8 mouse cellular contexts compared by ENCODE assay signal in the genomic region with DNA sequence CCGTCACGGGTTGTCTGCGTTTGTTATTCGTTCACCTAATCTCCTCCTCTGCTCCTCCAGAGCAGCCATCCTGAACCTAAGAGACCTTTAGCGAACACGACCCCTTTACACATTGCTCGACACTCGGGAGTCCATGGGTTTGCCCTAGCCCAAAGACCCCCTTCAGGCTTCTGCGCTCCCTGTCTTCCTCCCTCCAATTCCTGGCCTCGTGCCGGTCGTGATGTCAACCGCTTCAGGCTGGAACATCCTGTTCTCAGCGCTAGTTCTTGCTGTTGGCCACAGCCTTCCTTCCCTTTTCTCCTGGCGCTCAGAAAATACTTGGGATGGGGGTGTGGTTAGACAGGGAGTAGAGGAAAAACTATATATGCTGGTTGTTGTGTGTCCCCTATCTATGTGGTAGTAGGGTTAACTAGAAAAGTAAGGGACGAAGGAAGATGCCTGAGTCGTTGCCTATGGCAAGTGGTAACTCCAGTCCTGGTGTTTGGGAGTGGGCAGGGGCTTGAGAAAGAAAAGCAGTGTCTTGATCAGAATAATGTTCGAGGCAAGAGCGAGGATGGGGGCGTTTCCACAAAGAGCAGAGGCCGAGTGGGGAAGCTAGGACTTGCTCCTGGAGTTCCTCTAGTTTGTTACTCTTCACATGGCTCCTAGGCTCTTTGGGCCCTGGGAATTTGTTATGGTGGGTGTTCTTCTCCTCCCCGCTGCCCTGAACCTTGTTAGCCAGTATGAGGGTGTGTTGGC. TPM values are rescaled to one million over a fixed set of nuclear protein-coding genes. Genes with fewer than 3 reads are reported as not detected.
DNase-seq lines count a peak whose midpoint lies in the region; ATAC-seq and TF ChIP-seq lines count a peak whose summit lies in the region.

No protein-coding gene starts in this region.

- peak overlapping the region; percentile 81 for H3K4me2 ChIP-seq in embryonic facial prominence, embryonic 12.5 days (replicated peaks)
- H3K4me2 ChIP-seq in heart, embryonic 13.5 days: peak overlapping the region; percentile 99
- peak overlapping the region; percentile 97 for H3K4me2 ChIP-seq in kidney, embryonic 16.5 days (replicated peaks; ENCODE audit: low read depth, low read length)

- no peak for TF ChIP-seq CTCF in lung, adult 2 months (IDR thresholded peaks at IDR 0.05; ENCODE audit: insufficient read depth, low read length)

- peak overlapping the region; percentile 53 for H3K9ac ChIP-seq in embryonic facial prominence, embryonic 12.5 days
- H3K9ac ChIP-seq in heart, embryonic 13.5 days: peak overlapping the region; percentile 89
- H3K9ac ChIP-seq in kidney, embryonic 16.5 days (replicated peaks; ENCODE audit: low read length): peak overlapping the region; percentile 74

- peak; percentile 59; the same call in 1 of the 2 replicates for TF ChIP-seq POLR2A in lung, adult 2 months (IDR thresholded peaks at IDR 0.05; ENCODE audit: borderline replicate concordance, extremely low read depth, low read depth, low read length)

- peak overlapping the region; percentile 47 for H3K4me3 ChIP-seq in embryonic facial prominence, embryonic 12.5 days
- H3K4me3 ChIP-seq in heart, embryonic 13.5 days: peak overlapping the region; percentile 71
- H3K4me3 ChIP-seq in kidney, embryonic 16.5 days (ENCODE audit: low read length): peak overlapping the region; percentile 63
- peak overlapping the region; percentile 84 for H3K4me3 ChIP-seq in lung, adult 2 months (replicated peaks; ENCODE audit: extremely low read depth, low read depth, low read length)

- H3K27ac ChIP-seq in embryonic facial prominence, embryonic 12.5 days: peak overlapping the region; percentile 86
- H3K27ac ChIP-seq in heart, embryonic 13.5 days (replicated peaks): peak overlapping the region; percentile 98
- peak overlapping the region; percentile 89 for H3K27ac ChIP-seq in kidney, embryonic 16.5 days (ENCODE audit: low read length)

- no peaks in the 10 kb centered on the region for H3K27me3 ChIP-seq in embryonic facial prominence, embryonic 12.5 days
- no peaks in the 10 kb centered on the region for H3K27me3 ChIP-seq in heart, embryonic 13.5 days (replicated peaks)
- H3K27me3 ChIP-seq in kidney, embryonic 16.5 days (ENCODE audit: insufficient read depth, low read length): no peaks in the 10 kb centered on the region

- peaks cover 39% of the 10 kb centered on the region for H3K36me3 ChIP-seq in embryonic facial prominence, embryonic 12.5 days
- peaks cover 40% of the 10 kb centered on the region for H3K36me3 ChIP-seq in heart, embryonic 13.5 days
- H3K36me3 ChIP-seq in kidney, embryonic 16.5 days (ENCODE audit: insufficient read depth, low read length): peaks cover 36% of the 10 kb centered on the region

- peaks cover 44% of the 10 kb centered on the region for H3K4me1 ChIP-seq in embryonic facial prominence, embryonic 12.5 days
- peaks cover 56% of the 10 kb centered on the region for H3K4me1 ChIP-seq in heart, embryonic 13.5 days
- H3K4me1 ChIP-seq in kidney, embryonic 16.5 days (ENCODE audit: insufficient read depth, low read length): peaks cover 49% of the 10 kb centered on the region
- H3K4me1 ChIP-seq in lung, adult 2 months (ENCODE audit: control insufficient read depth, insufficient read depth, low read length): peaks cover 19% of the 10 kb centered on the region

- H3K9me3 ChIP-seq in embryonic facial prominence, embryonic 12.5 days: no peaks in the 10 kb centered on the region
- no peaks in the 10 kb centered on the region for H3K9me3 ChIP-seq in heart, embryonic 13.5 days
- no peaks in the 10 kb centered on the region for H3K9me3 ChIP-seq in kidney, embryonic 16.5 days (ENCODE audit: low read length)

- 1% methylated on average over 22 of the region's 22 CpGs for WGBS in embryonic facial prominence, embryonic 12.5 days
- WGBS in heart, embryonic 13.5 days: under 1% methylated on average over 22 of the region's 22 CpGs
- 1% methylated on average over 22 of the region's 22 CpGs for WGBS in kidney, embryonic 16.5 days
- WGBS in lung, adult 2 months: 1% methylated on average over 22 of the region's 22 CpGs

- no peak for ATAC-seq in embryonic facial prominence, embryonic 12.5 days (ENCODE audit: insufficient number of reproducible peaks, insufficient read depth, low FRiP score, low TSS enrichment)
- ATAC-seq in heart, embryonic 13.5 days (ENCODE audit: extremely low read depth, insufficient number of reproducible peaks, low FRiP score, low TSS enrichment): no peak
- ATAC-seq in kidney, embryonic 16.5 days (ENCODE audit: low FRiP score, low TSS enrichment): no peak
- ATAC-seq in frontal cortex, adult (ENCODE audit: low TSS enrichment): no peak

- peak; percentile 42 for DNase-seq in thymus, postnatal 25 days
- DNase-seq in thymus, postnatal 14 days: no peak
- DNase-seq in lung, adult 2 months: peak; percentile 82
- peak; percentile 86 to 89 for DNase-seq in right cerebral cortex, postnatal 10 days (ENCODE audit: low spot score in 2 of 2)

RNA-seq across cellular contexts. Expression of gene Per1, which starts 4.3 kb away (rescaled TPM):
- polyA plus RNA-seq in embryonic facial prominence, embryonic 12.5 days (2016; fragmentation: Nextera tagmentation; extraction: Ambion mirVana): 11.4 and 11.5 TPM in 2 replicates
- polyA plus RNA-seq in heart, embryonic 13.5 days (2015; fragmentation: Nextera tagmentation; extraction: Ambion mirVana): 8.6 and 9.0 TPM in 2 replicates
- 11.4 and 15.6 TPM in 2 replicates for polyA plus RNA-seq in kidney, embryonic 16.5 days (2015; fragmentation: Nextera tagmentation; extraction: Ambion mirVana)
- 36.8 and 78.5 TPM in 2 replicates for polyA plus RNA-seq in lung, adult 2 months (2012; rRNA removed)

RNA-seq across cellular contexts. Expression of gene Vamp2, which starts 11.1 kb away (rescaled TPM):
- polyA plus RNA-seq in embryonic facial prominence, embryonic 12.5 days (2016; fragmentation: Nextera tagmentation; extraction: Ambion mirVana): 84.3 and 85.0 TPM in 2 replicates
- polyA plus RNA-seq in heart, embryonic 13.5 days (2015; fragmentation: Nextera tagmentation; extraction: Ambion mirVana): 79.5 and 82.1 TPM in 2 replicates
- 81.5 and 114 TPM in 2 replicates for polyA plus RNA-seq in kidney, embryonic 16.5 days (2015; fragmentation: Nextera tagmentation; extraction: Ambion mirVana)
- polyA plus RNA-seq in lung, adult 2 months (2012; rRNA removed): 120 and 129 TPM in 2 replicates

RNA-seq across cellular contexts. Expression of gene Hes7, which starts 20.9 kb away (rescaled TPM):
- polyA plus RNA-seq in embryonic facial prominence, embryonic 12.5 days (2016; fragmentation: Nextera tagmentation; extraction: Ambion mirVana): 0.65 and 0.73 TPM in 2 replicates
- polyA plus RNA-seq in heart, embryonic 13.5 days (2015; fragmentation: Nextera tagmentation; extraction: Ambion mirVana): 0.47 and 0.67 TPM in 2 replicates
- polyA plus RNA-seq in kidney, embryonic 16.5 days (2015; fragmentation: Nextera tagmentation; extraction: Ambion mirVana): 0.39 and 0.51 TPM in 2 replicates
- polyA plus RNA-seq in lung, adult 2 months (2012; rRNA removed): 0.25 and 0.95 TPM in 2 replicates

RNA-seq across cellular contexts. Expression of gene 9130213A22Rik, which starts 23.0 kb away (rescaled TPM):
- polyA plus RNA-seq in embryonic facial prominence, embryonic 12.5 days (2016; fragmentation: Nextera tagmentation; extraction: Ambion mirVana): 0.14 and 0.40 TPM in 2 replicates
- 0.41 and 0.60 TPM in 2 replicates for polyA plus RNA-seq in heart, embryonic 13.5 days (2015; fragmentation: Nextera tagmentation; extraction: Ambion mirVana)
- polyA plus RNA-seq in kidney, embryonic 16.5 days (2015; fragmentation: Nextera tagmentation; extraction: Ambion mirVana): 0.33 and 0.42 TPM in 2 replicates
- polyA plus RNA-seq in lung, adult 2 months (2012; rRNA removed): 1.1 and 1.2 TPM in 2 replicates

RNA-seq across cellular contexts. Expression of gene Aloxe3, which starts 26.4 kb away (rescaled TPM):
- polyA plus RNA-seq in embryonic facial prominence, embryonic 12.5 days (2016; fragmentation: Nextera tagmentation; extraction: Ambion mirVana): 0.47 and 0.89 TPM in 2 replicates
- polyA plus RNA-seq in heart, embryonic 13.5 days (2015; fragmentation: Nextera tagmentation; extraction: Ambion mirVana): 0.13 and 0.14 TPM in 2 replicates
- 0.32 and 0.76 TPM in 2 replicates for polyA plus RNA-seq in kidney, embryonic 16.5 days (2015; fragmentation: Nextera tagmentation; extraction: Ambion mirVana)
- polyA plus RNA-seq in lung, adult 2 months (2012; rRNA removed): 2.6 and 23.9 TPM in 2 replicates
